Mouse (Mus musculus) hematopoietic stem cell, adult 5-6 weeks (primary cell): Measurements from ENCODE around the gene Babam2. TPM values are rescaled to one million over a fixed set of nuclear protein-coding genes. Genes with fewer than 3 reads are reported as not detected.
"Not testable (repeated sequence)": the region's sequence is repeated elsewhere in the genome, so short reads cannot be mapped to it uniquely, and the experiment has no call there.

Experiments
- ATAC-seq, 2 experiments: fragments of 125-278 bp in 1 of 2; replicated peaks in 1 of 2; 2 replicates each; pipeline ENCODE4 v1.8.0; 2016 to 2017; ENCODE audit warnings: inconsistent platforms in 2 of 2, mild to moderate bottlenecking in 2 of 2, moderate number of reproducible peaks in 2 of 2, low read depth in 1 of 2, moderate TSS enrichment in 1 of 2; ENCODE audit not compliant: low FRiP score in 2 of 2, poor library complexity in 2 of 2, severe bottlenecking in 2 of 2, insufficient read depth in 1 of 2, low TSS enrichment in 1 of 2
- total RNA-seq: library from RNA; stranded (forward); fragments of 172-1452, 232-1000 nt; gene quantifications from 2 replicates; pipeline ENCODE4 v1.2.3, GENCODE M21; 2017

Babam2 gene
- total RNA-seq, 1 experiment from 2014 or later: 36.1 TPM

DNA sequence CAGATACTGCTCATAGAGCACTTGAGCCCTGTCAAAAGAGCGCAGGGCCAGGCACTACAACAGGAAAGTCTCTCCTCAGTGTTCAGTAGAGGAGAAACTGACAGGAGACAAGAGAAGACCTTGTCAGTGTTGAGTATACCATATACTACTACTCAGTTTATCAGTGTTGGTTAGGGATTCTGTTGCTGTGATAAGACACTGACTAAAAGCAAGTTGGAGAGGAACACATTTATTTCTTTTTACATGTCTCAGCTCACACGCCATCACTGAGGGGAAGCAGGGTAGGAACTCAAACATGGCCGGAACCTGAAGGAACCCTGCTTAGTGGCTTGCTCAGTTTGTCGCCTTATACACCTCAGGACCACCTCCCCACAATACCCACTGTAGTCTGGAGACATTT, 64.4 kb downstream of the Babam2 start:
- ATAC-seq: no peak

GRCm38 (mm10) chr5:31762773-31763172, 65.3 kb downstream of the Babam2 start:
- ATAC-seq: no peak

GRCm38 (mm10) chr5:31765824-31766223, 68.3 kb downstream of the Babam2 start:
- no peak for ATAC-seq

GRCm38 (mm10) chr5:31766841-31767542, 69.5 kb downstream of the Babam2 start:
- peak; percentile 87 to 95 for ATAC-seq

DNA sequence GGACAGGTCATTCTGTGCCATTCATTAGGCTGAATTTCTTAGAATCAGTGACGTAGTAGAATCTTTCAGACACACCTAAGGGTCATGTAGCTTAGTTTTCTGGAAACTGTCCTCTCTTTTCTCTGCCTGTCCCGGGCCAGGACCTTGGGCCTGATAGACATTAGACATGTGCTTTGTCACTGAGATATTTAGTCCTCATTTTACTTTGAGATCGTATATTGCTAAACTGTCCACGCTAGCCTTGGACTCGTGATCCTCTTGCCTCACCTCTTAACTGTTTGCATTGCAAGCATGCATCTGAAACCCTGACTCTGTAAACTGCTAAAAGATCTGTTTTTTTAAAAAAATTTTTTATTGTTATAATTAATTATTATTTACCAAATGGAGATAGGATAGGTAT, 74.0 kb downstream of the Babam2 start:
- no peak for ATAC-seq

DNA sequence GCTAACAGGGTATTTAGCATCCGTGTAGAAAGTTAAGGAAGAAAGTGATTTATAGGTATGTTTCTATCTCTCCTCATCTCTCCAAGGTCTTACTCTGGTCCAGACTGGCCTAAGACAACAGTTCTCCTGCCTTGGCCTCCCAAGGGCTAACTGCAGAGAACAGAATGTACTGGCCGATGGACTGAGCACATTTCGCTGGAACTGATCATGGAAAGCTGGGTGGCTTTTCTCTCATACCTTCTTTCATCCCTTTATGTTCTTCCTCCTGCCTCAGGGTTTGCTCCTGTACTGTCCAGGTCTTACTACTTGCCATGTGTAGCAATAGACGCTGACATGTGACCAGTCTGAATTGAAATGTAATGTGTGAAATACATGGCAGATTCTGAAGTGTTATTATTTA, 74.4 kb downstream of the Babam2 start:
- no peak for ATAC-seq

DNA sequence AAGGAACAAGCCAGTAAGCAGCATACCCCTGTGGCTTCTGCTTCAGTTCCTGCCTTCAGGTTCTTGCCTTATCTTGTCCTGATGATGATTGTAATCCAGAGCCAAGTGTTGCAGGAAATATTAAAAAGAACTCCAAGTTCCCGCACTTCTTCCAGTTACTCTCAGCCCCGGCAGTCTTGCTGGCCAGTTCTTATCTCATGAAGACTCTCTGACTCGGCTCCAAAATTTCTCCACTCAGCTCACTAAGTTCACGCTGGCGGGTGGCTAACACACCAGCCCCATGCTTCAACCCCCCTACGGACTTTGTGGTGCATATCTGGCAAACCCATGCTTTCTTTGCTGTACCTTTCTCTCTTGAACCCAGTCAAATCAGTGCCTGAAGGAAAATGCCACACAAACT, 77.5 kb downstream of the Babam2 start:
- no peak for ATAC-seq

DNA sequence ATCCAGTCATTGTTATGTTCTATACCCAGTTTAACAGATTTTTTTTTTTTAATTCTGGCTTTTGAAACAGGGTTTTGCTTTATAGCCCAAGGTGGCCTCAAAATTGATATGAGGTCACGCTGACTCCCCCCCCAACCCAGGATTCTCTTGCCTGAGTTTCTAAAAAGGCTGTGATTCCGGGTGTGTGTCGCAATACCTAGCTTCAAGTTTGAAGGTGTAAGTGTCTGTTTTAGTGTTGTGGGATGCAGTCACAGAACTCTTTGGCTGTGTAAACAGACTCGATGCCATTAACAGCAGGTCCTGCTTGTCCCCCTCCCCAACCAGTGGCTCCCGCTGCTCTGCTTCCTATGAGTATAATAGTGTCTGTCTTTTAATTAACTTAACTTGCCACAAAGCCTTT, 84.1 kb downstream of the Babam2 start:
- no peak for ATAC-seq

- ATAC-seq: no peak
Observed at GRCm38 (mm10) chr5:31787201-31787600, 89.7 kb downstream of the Babam2 start.

DNA sequence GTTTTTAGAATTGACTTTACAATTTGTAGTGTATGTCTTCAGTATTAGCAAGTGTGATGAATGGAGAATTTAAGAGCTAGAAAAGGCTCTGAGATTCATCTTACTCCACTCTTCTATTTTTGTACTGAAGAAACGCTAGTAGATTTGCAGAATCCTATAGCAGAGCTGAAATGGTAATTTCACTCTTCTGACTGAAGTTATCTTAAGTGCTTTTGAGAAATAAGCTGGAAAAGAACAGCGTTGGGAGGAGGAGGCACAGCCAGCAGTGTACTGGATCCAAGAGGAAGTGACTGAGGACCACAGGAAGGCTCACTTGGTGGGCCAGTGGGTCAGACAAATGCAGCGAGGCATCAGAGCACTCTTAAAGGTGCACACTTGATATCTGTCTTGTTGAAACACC, 90.1 kb downstream of the Babam2 start:
- no peak for ATAC-seq

DNA sequence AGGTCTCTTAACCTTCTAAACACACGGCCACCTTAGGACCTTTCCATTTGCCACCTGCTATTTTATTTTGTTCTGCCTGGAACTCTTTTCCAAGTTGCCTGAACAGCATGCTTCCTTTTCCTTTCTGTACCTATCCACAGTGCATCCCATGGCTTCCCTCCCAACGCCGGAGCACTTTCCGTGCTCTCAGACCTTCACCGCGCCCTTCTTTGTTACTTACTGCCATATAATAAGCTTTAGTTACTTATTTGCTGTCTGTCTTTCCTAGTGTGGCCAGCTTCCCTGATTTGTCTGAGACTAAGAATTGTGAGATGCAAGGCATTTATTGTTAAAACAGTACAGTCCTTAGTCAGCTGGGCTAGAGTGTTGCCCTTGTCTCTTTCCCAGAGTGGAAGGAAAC, 94.9 kb downstream of the Babam2 start:
- ATAC-seq: no peak

DNA sequence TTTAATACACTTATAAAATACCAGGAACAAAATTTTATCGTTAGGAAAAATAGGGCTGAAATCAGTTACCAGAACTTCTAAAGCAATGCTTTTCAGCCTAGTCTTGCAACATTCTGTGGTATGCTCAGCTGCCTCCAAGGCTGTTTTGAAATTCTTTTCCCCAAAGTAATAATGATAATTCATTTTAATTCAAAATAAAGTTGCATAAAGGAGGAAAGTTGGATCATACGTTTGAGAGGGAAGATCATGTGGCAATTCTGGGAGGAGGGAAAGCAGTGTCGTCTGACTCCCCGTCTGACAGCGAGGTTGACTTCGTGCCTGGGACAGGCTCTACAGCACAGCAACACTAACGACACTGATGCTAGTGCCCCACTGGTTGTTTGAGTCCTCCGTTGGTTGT, 95.4 kb downstream of the Babam2 start:
- ATAC-seq: no peak

GRCm38 (mm10) chr5:31795414-31795813, 97.9 kb downstream of the Babam2 start:
- ATAC-seq: no peak

DNA sequence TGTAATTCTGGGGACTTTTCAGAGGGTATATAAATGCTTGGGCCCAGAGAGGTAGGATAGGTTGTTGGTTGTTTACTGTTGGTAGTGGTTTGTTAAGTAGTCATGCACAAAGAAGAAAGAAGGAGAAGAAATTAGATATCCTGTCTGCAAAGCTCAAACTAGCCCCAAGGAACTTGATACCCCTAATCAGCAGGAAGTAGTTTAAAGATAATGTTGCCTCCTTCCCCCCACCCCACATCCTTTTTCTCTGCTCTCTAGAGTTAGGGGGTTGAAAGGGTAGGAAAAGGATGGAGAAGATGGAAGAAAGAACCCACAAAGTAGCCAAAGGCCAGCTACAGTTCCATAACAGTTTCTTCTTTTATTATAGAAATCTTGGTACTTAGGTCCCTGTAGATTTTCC, 99.5 kb downstream of the Babam2 start:
- no peak for ATAC-seq

DNA sequence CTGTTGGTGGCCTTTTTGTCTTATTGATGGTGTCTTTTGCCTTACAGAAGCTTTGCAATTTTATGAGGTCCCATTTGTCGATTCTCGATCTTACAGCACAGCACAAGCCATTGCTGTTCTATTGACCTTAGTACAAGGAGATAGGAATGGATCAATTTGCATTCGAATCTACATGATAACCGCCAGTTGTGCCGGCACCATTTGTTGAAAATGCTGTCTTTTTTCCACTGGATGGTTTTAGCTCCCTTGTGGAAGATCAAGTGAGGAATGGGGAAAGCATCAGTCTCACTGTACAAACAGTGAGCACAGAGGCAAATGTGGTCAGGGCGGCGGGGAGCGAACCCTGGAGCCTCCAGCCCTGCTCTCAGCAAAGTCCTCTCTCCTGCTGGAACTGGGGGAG, 106.7 kb downstream of the Babam2 start:
- not testable (repeated sequence) for ATAC-seq

DNA sequence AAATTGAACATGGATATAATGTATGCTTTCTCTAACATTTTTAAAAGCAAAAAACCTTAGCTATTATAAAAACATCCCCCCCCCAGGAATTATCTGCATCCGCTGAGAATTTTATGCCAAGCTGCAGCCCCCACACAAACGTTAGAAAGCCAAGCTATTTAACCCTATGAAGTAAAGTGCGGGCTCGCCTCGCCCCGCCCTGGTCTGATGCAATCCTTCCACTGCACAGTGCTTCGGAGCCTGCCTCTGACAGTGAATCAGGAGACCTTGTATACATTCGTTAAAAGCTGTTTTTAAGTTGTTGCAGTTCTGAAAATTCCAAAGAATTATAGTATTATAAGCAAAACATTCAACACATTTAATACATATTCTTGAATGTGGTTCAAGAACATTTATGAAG, 107.3 kb downstream of the Babam2 start:
- no peak for ATAC-seq

GRCm38 (mm10) chr5:31807312-31807711, 109.8 kb downstream of the Babam2 start:
- no peak for ATAC-seq

GRCm38 (mm10) chr5:31808271-31808670, 110.8 kb downstream of the Babam2 start:
- ATAC-seq: no peak

DNA sequence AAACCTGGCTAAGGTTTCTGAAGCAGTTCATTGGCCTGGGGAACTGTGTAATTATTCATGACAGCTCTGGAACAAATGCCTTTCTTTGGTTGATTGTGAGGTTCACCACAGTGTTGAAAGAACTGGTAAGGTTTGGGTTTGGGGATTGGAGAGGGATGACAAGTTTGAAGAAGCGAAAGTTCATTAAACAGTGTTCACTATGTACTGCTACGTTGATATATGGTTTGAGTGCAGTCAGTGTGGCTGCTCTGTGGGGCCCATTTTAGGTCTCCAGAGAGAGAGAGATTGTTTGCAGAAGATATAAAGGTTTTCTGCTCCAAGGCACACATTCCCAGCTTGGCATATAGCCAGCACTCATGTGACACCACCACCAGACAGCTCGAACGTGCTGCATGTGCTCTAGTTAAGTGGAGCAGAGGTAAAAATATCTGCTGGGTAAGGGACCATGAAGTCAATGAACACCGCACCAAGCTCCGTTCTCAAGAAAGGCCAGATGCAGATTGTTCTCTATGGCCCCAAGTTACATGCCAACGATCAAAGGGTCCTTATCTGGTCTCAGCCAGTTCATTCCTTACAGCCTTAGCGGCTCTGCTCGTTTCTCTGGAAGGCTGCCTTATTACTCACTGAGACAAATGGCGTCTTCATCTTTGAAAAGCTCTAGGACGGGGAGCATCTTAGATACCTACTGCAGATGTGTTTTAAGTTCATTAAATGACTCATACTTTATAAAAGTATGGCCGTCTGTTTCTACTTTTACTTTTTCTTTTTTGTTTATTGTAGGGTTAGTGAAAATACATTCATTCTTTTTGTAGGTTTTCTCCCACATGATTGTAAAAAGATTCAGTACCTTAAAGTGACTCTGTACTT, 113.5 kb downstream of the Babam2 start:
- no peak for ATAC-seq
